Mouse (Mus musculus) heart, embryonic 16.5 days (tissue): ENCODE measurements at regions not wholly inside any gene's neighbourhood (a gene's known extent, or its start where the extent isn't known, plus 50 kb on each side); places are given as distances from the start of the nearest gene placed in this dataset.

Source experiments
- ATAC-seq: fragments of 200-750 bp; cut with Nextera tagmentation; replicated peaks from 2 replicates; pipeline ENCODE4 v1.8.0; 2017; ENCODE audit warnings: moderate number of reproducible peaks; ENCODE audit not compliant: insufficient read depth, low FRiP score; ENCODE audit errors: extremely low read depth
- H3K27ac ChIP-seq: fragments of 300-500 bp; sonication (generic); 2 replicates; pipeline ENCODE4 v1.5.1; 2014; ENCODE audit warnings: mild to moderate bottlenecking, low read length, control low read depth, moderate library complexity
- H3K27me3 ChIP-seq: fragments of 300-500 bp; sonication (generic); 2 replicates; pipeline ENCODE4 v1.6.1; 2014; ENCODE audit warnings: low read length, mixed read lengths; ENCODE audit not compliant: control insufficient read depth, insufficient read depth
- H3K36me3 ChIP-seq: fragments of 300-500 bp; sonication (generic); 2 replicates; pipeline ENCODE4 v1.6.1; 2014; ENCODE audit not compliant: control insufficient read depth, insufficient read depth
- H3K4me1 ChIP-seq: fragments of 300-500 bp; sonication (generic); 2 replicates; pipeline ENCODE4 v1.6.1; 2014; ENCODE audit warnings: low read length, mixed read lengths; ENCODE audit not compliant: control insufficient read depth, insufficient read depth
- H3K4me2 ChIP-seq: fragments of 300-500 bp; sonication (generic); 2 replicates; pipeline ENCODE4 v1.6.1; 2014; ENCODE audit warnings: low read depth, mild to moderate bottlenecking, control low read depth, low read length
- H3K4me3 ChIP-seq: fragments of 300-500 bp; sonication (generic); 2 replicates; pipeline ENCODE4 v1.5.1; 2014; ENCODE audit warnings: mild to moderate bottlenecking, control low read depth, low read length
- H3K9ac ChIP-seq: fragments of 300-500 bp; sonication (generic); 2 replicates; pipeline ENCODE4 v1.6.1; 2014; ENCODE audit warnings: low read length, control low read depth
- H3K9me3 ChIP-seq: fragments of 300-500 bp; sonication (generic); replicated peaks from 2 replicates; pipeline ENCODE4 v1.6.1; 2016; ENCODE audit warnings: low read length; ENCODE audit not compliant: control insufficient read depth
- WGBS: fragments of 180-500 bp; shearing (Covaris S2); extraction: QIAGEN DNeasy Blood & Tissue Kit; methylation state at CpG from one replicate; pipeline ENCODE4 v1.1.7; 2014; 5-methylcytosine and 5-hydroxymethylcytosine counted together

GRCm38 (mm10) chr16:74649207-74649606 lies 237.6 kb upstream of the Robo2 start:
- ATAC-seq = no peak
- no peaks in the 10 kb centered on the region for H3K36me3 ChIP-seq
- WGBS = 70% methylated on average over 2 of the region's 2 CpGs
- H3K9ac ChIP-seq = no peak overlapping the region
- H3K9me3 ChIP-seq = no peaks in the 10 kb centered on the region
- H3K27ac ChIP-seq = no peak overlapping the region
- no peak overlapping the region for H3K4me3 ChIP-seq
- no peaks in the 10 kb centered on the region for H3K4me1 ChIP-seq
- H3K27me3 ChIP-seq = no peaks in the 10 kb centered on the region
- no peak overlapping the region for H3K4me2 ChIP-seq

- Histone ChIP-seq H3K9ac (no peak overlapping the region), H3K4me2 (no peak overlapping the region), H3K4me1 (no peaks in the 10 kb centered on the region), H3K27ac (no peak overlapping the region), H3K36me3 (no peaks in the 10 kb centered on the region), H3K4me3 (no peak overlapping the region), H3K27me3 (no peaks in the 10 kb centered on the region), H3K9me3 (no peaks in the 10 kb centered on the region)
- ATAC-seq = no peak
Observed at GRCm38 (mm10) chr16:74648384-74648783, 236.8 kb upstream of the Robo2 start.

- H3K9ac ChIP-seq = no peak overlapping the region
- H3K4me1 ChIP-seq = no peaks in the 10 kb centered on the region
- H3K9me3 ChIP-seq = no peaks in the 10 kb centered on the region
- ATAC-seq = no peak
- no peaks in the 10 kb centered on the region for H3K36me3 ChIP-seq
- no peaks in the 10 kb centered on the region for H3K27me3 ChIP-seq
- 81% methylated on average over 10 of the region's 10 CpGs for WGBS
- H3K27ac ChIP-seq = no peak overlapping the region
- H3K4me2 ChIP-seq = no peak overlapping the region
- no peak overlapping the region for H3K4me3 ChIP-seq
Observed at GRCm38 (mm10) chr16:74644750-74645366, 233.2 kb upstream of the Robo2 start.

- 69% methylated on average over 7 of the region's 7 CpGs for WGBS
- H3K27me3 ChIP-seq = no peaks in the 10 kb centered on the region
- no peak overlapping the region for H3K4me2 ChIP-seq
- H3K27ac ChIP-seq = no peak overlapping the region
- H3K9ac ChIP-seq = no peak overlapping the region
- H3K4me3 ChIP-seq = no peak overlapping the region
- H3K9me3 ChIP-seq = no peaks in the 10 kb centered on the region
- H3K4me1 ChIP-seq = no peaks in the 10 kb centered on the region
- H3K36me3 ChIP-seq = no peaks in the 10 kb centered on the region
- no peak for ATAC-seq
Observed at GRCm38 (mm10) chr16:74639805-74640204, 228.2 kb upstream of the Robo2 start.

GRCm38 (mm10) chr16:74637638-74638037 lies 226.0 kb upstream of the Robo2 start:
- 78% methylated on average over 5 of the region's 5 CpGs for WGBS
- no peak overlapping the region for H3K4me2 ChIP-seq
- H3K9ac ChIP-seq = no peak overlapping the region
- no peak for ATAC-seq
- no peaks in the 10 kb centered on the region for H3K36me3 ChIP-seq
- no peaks in the 10 kb centered on the region for H3K27me3 ChIP-seq
- no peaks in the 10 kb centered on the region for H3K9me3 ChIP-seq
- H3K4me1 ChIP-seq = no peaks in the 10 kb centered on the region
- H3K4me3 ChIP-seq = no peak overlapping the region
- no peak overlapping the region for H3K27ac ChIP-seq

- Histone ChIP-seq H3K9ac (no peak overlapping the region), H3K4me1 (no peaks in the 10 kb centered on the region), H3K27me3 (no peaks in the 10 kb centered on the region), H3K4me2 (no peak overlapping the region), H3K36me3 (no peaks in the 10 kb centered on the region), H3K4me3 (no peak overlapping the region), H3K9me3 (no peaks in the 10 kb centered on the region), H3K27ac (no peak overlapping the region)
- no peak for ATAC-seq
- WGBS = 77% methylated on average over 2 of the region's 2 CpGs
Observed at GRCm38 (mm10) chr16:74625783-74626182, 214.2 kb upstream of the Robo2 start.

- H3K4me2 ChIP-seq = no peak overlapping the region
- ATAC-seq = no peak
- 45% methylated on average over 4 of the region's 4 CpGs for WGBS
- H3K36me3 ChIP-seq = no peaks in the 10 kb centered on the region
- no peaks in the 10 kb centered on the region for H3K4me1 ChIP-seq
- no peak overlapping the region for H3K4me3 ChIP-seq
- no peaks in the 10 kb centered on the region for H3K27me3 ChIP-seq
- H3K9ac ChIP-seq = no peak overlapping the region
- H3K27ac ChIP-seq = no peak overlapping the region
- H3K9me3 ChIP-seq = no peaks in the 10 kb centered on the region
Observed at GRCm38 (mm10) chr16:74612072-74612471, 200.4 kb upstream of the Robo2 start.

- Histone ChIP-seq H3K36me3 (no peaks in the 10 kb centered on the region), H3K9me3 (no peaks in the 10 kb centered on the region), H3K4me2 (no peak overlapping the region), H3K9ac (no peak overlapping the region), H3K27me3 (no peaks in the 10 kb centered on the region), H3K27ac (no peak overlapping the region), H3K4me3 (no peak overlapping the region), H3K4me1 (no peaks in the 10 kb centered on the region)
- 74% methylated on average over 4 of the region's 4 CpGs for WGBS
- no peak for ATAC-seq
Observed at GRCm38 (mm10) chr16:74609564-74609963, 197.9 kb upstream of the Robo2 start.

- 74% methylated on average over 1 of the region's 1 CpGs for WGBS
- no peaks in the 10 kb centered on the region for H3K36me3 ChIP-seq
- H3K4me1 ChIP-seq = no peaks in the 10 kb centered on the region
- no peak for ATAC-seq
- no peaks in the 10 kb centered on the region for H3K27me3 ChIP-seq
- no peak overlapping the region for H3K27ac ChIP-seq
- H3K4me3 ChIP-seq = no peak overlapping the region
- H3K4me2 ChIP-seq = no peak overlapping the region
- no peak overlapping the region for H3K9ac ChIP-seq
- H3K9me3 ChIP-seq = no peaks in the 10 kb centered on the region
Observed at GRCm38 (mm10) chr16:74598361-74598760, 186.7 kb upstream of the Robo2 start.
